Mouse (Mus musculus): ENCODE results near the gene N4bp2l2.
A peak's percentile ranks its signal among the peaks of the same experiment; 100 is the strongest.
"Not testable (repeated sequence)": the region's sequence is repeated elsewhere in the genome, so short reads cannot be mapped to it uniquely, and the experiment has no call there.

N4bp2l2 gene

GRCm38 (mm10) chr5:150666133-150666739 lies at the start of gene N4bp2l2:
Gene N4bp2l2 (minus strand): TSS chr5:150666183.
- not testable (repeated sequence) for DNase-seq

- DNase-seq = no peak
Measured at GRCm38 (mm10) chr5:150713431-150713830, 47.4 kb upstream of the N4bp2l2 start.

GRCm38 (mm10) chr5:150711503-150711902 lies 45.5 kb upstream of the N4bp2l2 start:
- no peak for DNase-seq

GRCm38 (mm10) chr5:150707181-150707580 lies 41.2 kb upstream of the N4bp2l2 start:
- DNase-seq = not testable (repeated sequence)

- not testable (repeated sequence) for DNase-seq
Measured at GRCm38 (mm10) chr5:150706651-150707050, 40.7 kb upstream of the N4bp2l2 start.

GRCm38 (mm10) chr5:150702714-150703113 lies 36.7 kb upstream of the N4bp2l2 start:
- DNase-seq = peak in 1 of 2 experiments; percentile 53

- DNase-seq = no peak
Measured at GRCm38 (mm10) chr5:150693277-150693676, 27.3 kb upstream of the N4bp2l2 start.

GRCm38 (mm10) chr5:150690685-150691084 lies 24.7 kb upstream of the N4bp2l2 start:
- DNase-seq = no peak

GRCm38 (mm10) chr5:150682862-150683261 lies 16.9 kb upstream of the N4bp2l2 start:
- not testable (repeated sequence) for DNase-seq

- no peak for DNase-seq
Measured at GRCm38 (mm10) chr5:150674866-150675265, 8.9 kb upstream of the N4bp2l2 start.

GRCm38 (mm10) chr5:150673880-150674621 lies 8.1 kb upstream of the N4bp2l2 start:
- peak; percentile 26 to 30 for DNase-seq

- peak; percentile 90 to 94 for DNase-seq
Measured at GRCm38 (mm10) chr5:150673153-150673835, 7.3 kb upstream of the N4bp2l2 start, which contains the start of gene Pds5b. Gene Pds5b (plus strand): TSS chr5:150673739.

GRCm38 (mm10) chr5:150672343-150672742 lies 6.4 kb upstream of the N4bp2l2 start:
- no peak for DNase-seq

- DNase-seq = no peak
Measured at GRCm38 (mm10) chr5:150668731-150669130, 2.7 kb upstream of the N4bp2l2 start.

GRCm38 (mm10) chr5:150665132-150665954 lies 640 bp downstream of the N4bp2l2 start:
- DNase-seq = peak; percentile 87 to 92

- no peak for DNase-seq
Measured at GRCm38 (mm10) chr5:150664794-150665131, 1.2 kb downstream of the N4bp2l2 start.

- not testable (repeated sequence) for DNase-seq
Measured at GRCm38 (mm10) chr5:150663926-150664325, 2.1 kb downstream of the N4bp2l2 start.

GRCm38 (mm10) chr5:150660296-150660695 lies 5.7 kb downstream of the N4bp2l2 start:
- not testable (repeated sequence) for DNase-seq

GRCm38 (mm10) chr5:150659425-150659824 lies 6.6 kb downstream of the N4bp2l2 start:
- not testable (repeated sequence) for DNase-seq

- no peak for DNase-seq
Measured at GRCm38 (mm10) chr5:150654548-150654947, 11.4 kb downstream of the N4bp2l2 start.

- DNase-seq = no peak
Measured at GRCm38 (mm10) chr5:150652578-150652977, 13.4 kb downstream of the N4bp2l2 start.

- DNase-seq = no peak
Measured at GRCm38 (mm10) chr5:150644926-150645325, 21.1 kb downstream of the N4bp2l2 start.

GRCm38 (mm10) chr5:150643390-150643789 lies 22.6 kb downstream of the N4bp2l2 start:
- not testable (repeated sequence) for DNase-seq

All from spleen, adult 18-20 months (tissue).